Mouse (Mus musculus) heart, embryonic 13.5 days (tissue): ENCODE measurements around the gene Gm9745. TPM values are rescaled to one million over a fixed set of nuclear protein-coding genes. Genes with fewer than 3 reads are reported as not detected.
"Not testable (repeated sequence)": the region's sequence is repeated elsewhere in the genome, so short reads cannot be mapped to it uniquely, and the experiment has no call there.

Experiments used
- ATAC-seq: fragments of 200-750 bp; cut with Nextera tagmentation; 2 replicates; pipeline ENCODE4 v1.8.0; 2017; ENCODE audit warnings: moderate TSS enrichment; ENCODE audit not compliant: insufficient number of reproducible peaks, low FRiP score, low TSS enrichment; ENCODE audit errors: extremely low read depth
- H3K27ac ChIP-seq: fragments of 300-500 bp; sonication (generic); replicated peaks from 2 replicates; pipeline ENCODE4 v1.5.1; 2015; ENCODE audit warnings: moderate library complexity, mild to moderate bottlenecking, inconsistent platforms
- H3K27me3 ChIP-seq: fragments of 300-500 bp; sonication (generic); replicated peaks from 2 replicates; pipeline ENCODE4 v1.6.1; 2015; ENCODE audit warnings: mild to moderate bottlenecking, inconsistent platforms
- H3K36me3 ChIP-seq: fragments of 300-500 bp; sonication (generic); 2 replicates; pipeline ENCODE4 v1.6.1; 2015; ENCODE audit warnings: mild to moderate bottlenecking, inconsistent platforms
- H3K4me1 ChIP-seq: fragments of 300-500 bp; sonication (generic); 2 replicates; pipeline ENCODE4 v1.6.1; 2015; ENCODE audit warnings: inconsistent platforms
- H3K4me2 ChIP-seq: fragments of 300-500 bp; sonication (generic); 2 replicates; pipeline ENCODE4 v1.6.1; 2015; ENCODE audit warnings: inconsistent platforms, mild to moderate bottlenecking, moderate library complexity
- H3K4me3 ChIP-seq: fragments of 300-500 bp; sonication (generic); 2 replicates; pipeline ENCODE4 v1.5.1; 2015; ENCODE audit warnings: moderate library complexity, mild to moderate bottlenecking, inconsistent platforms
- H3K9ac ChIP-seq: fragments of 300-500 bp; sonication (generic); 2 replicates; pipeline ENCODE4 v1.6.1; 2015; ENCODE audit warnings: inconsistent platforms, mild to moderate bottlenecking, moderate library complexity
- H3K9me3 ChIP-seq: fragments of 300-500 bp; sonication (generic); 2 replicates; pipeline ENCODE4 v1.6.1; 2016; ENCODE audit warnings: inconsistent platforms
- WGBS: fragments of 180-500 bp; shearing (Covaris S2); methylation state at CpG from one replicate; pipeline ENCODE4 v1.1.7; 2015; ENCODE audit warnings: mixed read lengths; 5-methylcytosine and 5-hydroxymethylcytosine counted together
- polyA plus RNA-seq: library from polyadenylated mRNA; unstranded; fragments of >200 nt; fragmentation: Nextera tagmentation; extraction: Ambion mirVana; gene quantifications from 2 replicates; pipeline ENCODE4 v1.2.1, GENCODE M21; 2015

The Gm9745 gene
- polyA plus RNA-seq = not detected in 2 replicates

- not testable (repeated sequence) for H3K4me2 ChIP-seq, H3K9me3 ChIP-seq, H3K36me3 ChIP-seq, H3K4me1 ChIP-seq, H3K9ac ChIP-seq, H3K4me3 ChIP-seq, H3K27me3 ChIP-seq, H3K27ac ChIP-seq, ATAC-seq
Observed at GRCm38 (mm10) chr13:8948131-8948530, at the start of gene Gm9745. Gene Gm9745, minus strand, starts transcription at chr13:8948231.

GRCm38 (mm10) chr13:8997221-8997620, 49.2 kb upstream of the Gm9745 start:
- H3K9me3 ChIP-seq, H3K36me3 ChIP-seq, H3K4me3 ChIP-seq, H3K27me3 ChIP-seq, H3K9ac ChIP-seq, ATAC-seq, H3K4me2 ChIP-seq, H3K27ac ChIP-seq: not testable (repeated sequence)
- 81% methylated on average over 5 of the region's 5 CpGs for WGBS
- peaks cover 17% of the 10 kb centered on the region for H3K4me1 ChIP-seq

DNA sequence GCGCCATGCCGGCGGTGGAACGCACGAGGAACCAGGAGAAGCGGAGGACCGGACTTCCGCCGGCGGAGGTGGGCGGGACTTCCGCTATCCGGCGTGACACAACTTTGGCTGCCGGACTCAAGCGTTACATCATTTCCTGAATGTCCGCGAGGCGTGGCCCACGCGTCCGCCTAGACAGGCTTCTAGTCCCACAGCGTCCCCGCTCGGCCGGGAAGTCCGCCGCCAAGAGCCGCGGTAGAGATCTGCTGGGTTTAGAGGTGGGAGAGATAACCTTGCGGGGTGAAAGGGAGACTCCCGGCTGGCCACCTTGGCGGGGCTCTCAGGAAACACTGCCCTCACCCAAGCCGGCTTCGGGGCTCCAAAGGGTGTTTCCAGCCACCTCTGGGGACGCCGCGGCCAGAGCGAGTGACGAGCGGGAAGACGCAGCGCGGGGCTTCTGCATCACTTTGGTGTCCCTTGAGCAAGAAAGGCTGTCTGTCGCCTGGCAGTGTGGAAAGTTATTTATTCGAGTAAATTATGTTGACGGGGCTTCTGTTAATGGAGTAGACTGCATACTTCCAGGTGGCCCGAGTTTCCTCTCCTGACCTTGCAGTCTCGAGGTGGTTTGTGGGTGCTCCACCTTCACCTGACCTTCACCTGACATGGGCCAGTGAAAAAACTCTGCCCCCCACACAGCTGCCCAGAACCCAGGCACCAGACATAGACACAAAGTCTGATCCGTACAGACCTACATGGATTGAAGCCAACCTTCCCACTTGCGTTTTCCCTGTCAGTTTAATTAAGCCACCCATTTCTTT, 48.2 kb upstream of the Gm9745 start, which contains the start of gene Gtpbp4:
Gene Gtpbp4, minus strand, starts transcription at position 94 of the 797 bp plus-strand sequence.
- WGBS = 2% methylated on average over 51 of the region's 51 CpGs
- ATAC-seq = peak; percentile 93
- H3K4me1 ChIP-seq = peaks cover 17% of the 10 kb centered on the region
- peak within 1 kb of the TSS; percentile 98 for H3K4me3 ChIP-seq
- peak within 1 kb of the TSS; percentile 93 for H3K4me2 ChIP-seq
- H3K9me3 ChIP-seq = no peaks in the 10 kb centered on the region
- H3K27me3 ChIP-seq = no peaks in the 10 kb centered on the region
- peak within 1 kb of the TSS; percentile 95 for H3K9ac ChIP-seq
- H3K27ac ChIP-seq = peak within 1 kb of the TSS; percentile 93
- peaks cover 12% of the 10 kb centered on the region for H3K36me3 ChIP-seq

GRCm38 (mm10) chr13:8995159-8995989, 47.3 kb upstream of the Gm9745 start:
- Histone ChIP-seq H3K4me1 (peaks cover 17% of the 10 kb centered on the region), H3K27ac (peak overlapping the region; percentile 76), H3K9me3 (no peaks in the 10 kb centered on the region), H3K4me3 (peak overlapping the region; percentile 98), H3K4me2 (peak overlapping the region; percentile 93), H3K36me3 (peaks cover 20% of the 10 kb centered on the region), H3K9ac (peak overlapping the region; percentile 95), H3K27me3 (no peaks in the 10 kb centered on the region)
- 2% methylated on average over 33 of the region's 33 CpGs for WGBS
- ATAC-seq = peak; percentile 6; the same call in 1 of the 2 replicates

DNA sequence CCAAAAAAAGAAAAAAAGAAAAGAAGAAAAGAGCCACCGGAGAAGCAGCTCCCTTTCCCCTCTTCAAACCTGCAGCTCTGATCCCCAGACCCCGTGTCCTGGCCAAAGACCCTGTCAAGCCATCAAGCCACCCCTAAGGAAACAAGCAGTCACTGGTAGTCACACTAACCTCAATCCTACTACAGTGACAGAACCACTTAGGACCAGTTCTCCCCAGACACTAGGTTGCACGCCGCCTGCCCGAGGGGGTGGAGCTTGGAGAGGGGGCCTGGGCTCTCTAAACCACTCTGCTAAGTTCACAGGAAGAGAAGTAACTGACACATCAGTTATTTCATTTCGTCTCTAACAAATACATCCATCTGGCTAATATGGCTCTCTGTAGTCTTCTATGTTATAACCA, 44.2 kb upstream of the Gm9745 start:
- Histone ChIP-seq H3K36me3 (peaks cover 51% of the 10 kb centered on the region), H3K27ac (no peak overlapping the region), H3K9ac (no peak overlapping the region), H3K27me3 (no peaks in the 10 kb centered on the region), H3K4me2 (no peak overlapping the region), H3K9me3 (no peaks in the 10 kb centered on the region), H3K4me1 (peaks cover 17% of the 10 kb centered on the region), H3K4me3 (no peak overlapping the region)
- WGBS = 85% methylated on average over 6 of the region's 6 CpGs
- no peak for ATAC-seq

DNA sequence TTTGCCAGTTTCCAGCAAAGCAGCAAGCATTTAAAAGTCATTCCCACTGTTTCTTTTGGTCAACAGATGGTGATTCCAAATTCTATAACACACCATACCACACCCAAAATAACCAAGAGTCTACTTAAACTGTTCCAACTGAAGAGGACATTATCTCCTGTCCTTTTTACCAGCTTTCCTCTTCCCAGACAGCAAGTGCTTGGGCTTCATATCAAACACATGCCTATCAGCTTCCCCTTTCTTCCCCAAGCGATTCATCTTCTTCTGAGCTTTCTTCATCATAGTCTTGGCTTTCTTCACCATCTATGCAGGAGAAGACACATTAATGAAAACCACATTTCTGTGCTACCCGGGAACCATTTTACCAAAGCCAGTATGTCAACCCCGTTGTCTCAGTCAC, 24.9 kb upstream of the Gm9745 start:
- WGBS = 92% methylated on average over 3 of the region's 3 CpGs
- no peak overlapping the region for H3K9ac ChIP-seq
- H3K27ac ChIP-seq = no peak overlapping the region
- H3K4me3 ChIP-seq = no peak overlapping the region
- ATAC-seq = no peak
- H3K36me3 ChIP-seq = peaks cover 94% of the 10 kb centered on the region
- H3K4me1 ChIP-seq = no peaks in the 10 kb centered on the region
- H3K4me2 ChIP-seq = no peak overlapping the region
- no peaks in the 10 kb centered on the region for H3K27me3 ChIP-seq
- H3K9me3 ChIP-seq = no peaks in the 10 kb centered on the region

DNA sequence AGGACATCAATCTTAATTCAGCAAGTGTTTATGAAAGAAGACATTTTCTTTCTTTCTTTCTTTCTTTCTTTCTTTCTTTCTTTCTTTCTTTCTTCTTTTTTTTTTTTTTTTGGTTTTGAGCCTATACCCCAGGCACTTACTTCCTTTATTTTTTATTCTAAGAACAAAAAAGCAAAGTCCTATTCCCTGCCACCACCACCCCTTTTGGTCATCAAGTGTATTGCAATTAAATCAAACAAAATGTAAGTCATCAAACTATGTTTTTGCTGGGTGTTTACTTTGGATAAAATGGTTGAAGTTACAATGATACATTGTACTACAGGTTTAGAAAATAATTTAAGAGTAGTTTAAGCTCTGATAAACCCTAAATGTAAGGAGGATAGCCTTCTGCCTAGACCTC, 24.3 kb upstream of the Gm9745 start:
- no peak overlapping the region for H3K4me3 ChIP-seq
- peaks cover 94% of the 10 kb centered on the region for H3K36me3 ChIP-seq
- H3K27ac ChIP-seq = no peak overlapping the region
- no peak for ATAC-seq
- no peak overlapping the region for H3K9ac ChIP-seq
- H3K4me2 ChIP-seq = no peak overlapping the region
- H3K27me3 ChIP-seq = no peaks in the 10 kb centered on the region
- no peaks in the 10 kb centered on the region for H3K4me1 ChIP-seq
- no peaks in the 10 kb centered on the region for H3K9me3 ChIP-seq

DNA sequence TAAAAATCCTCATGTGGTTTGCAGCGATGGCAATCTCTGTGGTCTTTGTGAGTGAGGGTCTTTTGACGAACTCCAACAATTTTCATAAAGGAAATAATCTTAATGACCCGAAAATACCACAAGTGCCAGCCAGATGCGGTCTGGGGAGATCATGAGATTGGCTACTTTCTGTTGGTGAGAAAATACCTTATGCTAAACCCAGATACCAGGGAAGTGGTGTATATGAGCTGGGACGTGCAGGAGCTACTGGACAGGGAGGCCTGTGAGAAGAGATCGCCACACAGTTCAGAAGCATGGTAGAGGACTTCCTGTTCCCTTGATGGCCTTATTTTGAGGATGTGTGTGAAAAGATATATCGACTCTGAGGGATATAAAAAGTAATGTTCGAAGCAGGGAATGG, 19.7 kb upstream of the Gm9745 start:
- 92% methylated on average over 8 of the region's 8 CpGs for WGBS
- H3K27ac ChIP-seq = no peak overlapping the region
- no peak overlapping the region for H3K4me3 ChIP-seq
- H3K36me3 ChIP-seq = peaks cover 63% of the 10 kb centered on the region
- H3K4me1 ChIP-seq = 0 out of 2 replicates have a peak, but pooled peaks cover under 1% of the 10 kb centered on the region
- no peak for ATAC-seq
- no peaks in the 10 kb centered on the region for H3K27me3 ChIP-seq
- H3K9me3 ChIP-seq = peaks cover 6% of the 10 kb centered on the region; the same call in 1 of the 2 replicates
- no peak overlapping the region for H3K4me2 ChIP-seq
- H3K9ac ChIP-seq = no peak overlapping the region

DNA sequence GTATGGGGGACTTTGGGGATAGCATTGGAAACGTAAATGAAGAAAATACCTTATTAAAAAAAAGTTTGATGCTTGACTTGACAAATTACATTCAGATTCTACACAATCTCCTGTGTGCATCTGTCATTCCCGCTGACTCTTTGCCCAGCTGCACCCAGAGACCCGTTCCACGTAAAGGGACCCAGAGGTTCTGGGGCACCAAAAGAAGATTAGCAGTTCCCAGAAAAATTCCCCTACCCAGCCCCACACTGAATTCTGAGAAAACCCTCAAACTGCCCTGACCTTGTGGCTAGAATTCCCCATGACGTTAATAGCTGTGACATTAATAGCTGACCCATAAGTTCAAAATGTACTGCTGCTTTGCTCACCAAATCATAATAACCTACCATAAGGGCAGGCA, 17.2 kb upstream of the Gm9745 start:
- no peak overlapping the region for H3K9ac ChIP-seq
- peaks cover 19% of the 10 kb centered on the region; the same call in 1 of the 2 replicates for H3K4me1 ChIP-seq
- H3K27ac ChIP-seq = no peak overlapping the region
- H3K9me3 ChIP-seq = peaks cover 6% of the 10 kb centered on the region; the same call in 1 of the 2 replicates
- 93% methylated on average over 5 of the region's 5 CpGs for WGBS
- ATAC-seq = no peak
- peaks cover 42% of the 10 kb centered on the region for H3K36me3 ChIP-seq
- H3K4me3 ChIP-seq = no peak overlapping the region
- no peak overlapping the region for H3K4me2 ChIP-seq
- H3K27me3 ChIP-seq = no peaks in the 10 kb centered on the region

DNA sequence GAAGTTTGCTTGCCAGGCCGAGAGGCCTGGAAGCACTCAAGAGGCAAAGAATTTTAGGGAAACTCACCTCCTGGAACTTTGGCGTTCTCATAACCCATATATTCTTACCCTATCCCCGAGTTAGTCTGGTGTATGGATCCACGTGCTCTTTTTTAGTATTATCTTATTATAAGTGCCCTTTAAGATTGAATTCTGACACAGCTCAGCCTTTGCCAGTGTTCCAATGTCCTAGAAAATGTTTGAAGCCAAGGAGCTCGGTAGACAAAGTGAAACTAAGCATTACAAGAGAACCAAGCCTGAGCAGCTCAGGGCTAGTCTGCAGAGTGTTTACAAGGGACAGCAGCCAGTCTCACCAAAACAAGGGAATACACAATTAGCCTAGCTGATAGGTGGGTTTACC, 14.2 kb upstream of the Gm9745 start:
- H3K27me3 ChIP-seq, ATAC-seq, H3K9me3 ChIP-seq, H3K4me3 ChIP-seq: not testable (repeated sequence)
- H3K9ac ChIP-seq = 0 out of 2 replicates have a peak overlapping the region, but pooled peaks have one; percentile 37
- 26% methylated on average over 5 of the region's 5 CpGs for WGBS
- 0 out of 2 replicates have a peak overlapping the region, but pooled peaks have one; percentile 40 for H3K27ac ChIP-seq
- peak overlapping the region; percentile 27 for H3K4me2 ChIP-seq
- peaks cover 15% of the 10 kb centered on the region for H3K36me3 ChIP-seq
- peaks cover 19% of the 10 kb centered on the region; the same call in 1 of the 2 replicates for H3K4me1 ChIP-seq

- not testable (repeated sequence) for H3K36me3 ChIP-seq, H3K27ac ChIP-seq, H3K9me3 ChIP-seq, H3K4me2 ChIP-seq, H3K9ac ChIP-seq, H3K4me3 ChIP-seq, H3K27me3 ChIP-seq, ATAC-seq
- 58% methylated on average over 3 of the region's 3 CpGs for WGBS
- peaks cover 19% of the 10 kb centered on the region; the same call in 1 of the 2 replicates for H3K4me1 ChIP-seq
Observed at GRCm38 (mm10) chr13:8961128-8961888, 13.3 kb upstream of the Gm9745 start.
